Mouse (Mus musculus) cerebellum, adult 8-10 months (tissue): ENCODE results near the gene Atpif1.
A peak's percentile ranks its signal among the peaks of the same experiment; 100 is the strongest.

Experiments
- DNase-seq: peaks from one replicate; pipeline ENCODE4 v3.0.0; 2022

Atpif1 gene

GRCm38 (mm10) chr4:132524808-132525207 lies 8.7 kb downstream of the Atpif1 start:
- no peak for DNase-seq

GRCm38 (mm10) chr4:132524321-132524741 lies 9.1 kb downstream of the Atpif1 start:
- DNase-seq = no peak

GRCm38 (mm10) chr4:132519188-132519587 lies 14.3 kb downstream of the Atpif1 start:
- no peak for DNase-seq

- DNase-seq = no peak
Measured at GRCm38 (mm10) chr4:132518066-132518465, 15.4 kb downstream of the Atpif1 start.

- peak; percentile 79 for DNase-seq
Measured at GRCm38 (mm10) chr4:132515369-132516155, 17.9 kb downstream of the Atpif1 start.

GRCm38 (mm10) chr4:132514555-132515135 lies 18.8 kb downstream of the Atpif1 start:
- DNase-seq = peak; percentile 86

GRCm38 (mm10) chr4:132513395-132514273 lies 19.8 kb downstream of the Atpif1 start:
- no peak for DNase-seq

- no peak for DNase-seq
Measured at GRCm38 (mm10) chr4:132512080-132512479, 21.4 kb downstream of the Atpif1 start.

- peak; percentile 94 for DNase-seq
Measured at GRCm38 (mm10) chr4:132510352-132510798, 23.1 kb downstream of the Atpif1 start, which contains the start of gene Sesn2. Gene Sesn2, minus strand, starts transcription at chr4:132510501.

GRCm38 (mm10) chr4:132509621-132510296 lies 23.7 kb downstream of the Atpif1 start:
- DNase-seq = peak; percentile 41

- DNase-seq = no peak
Measured at GRCm38 (mm10) chr4:132507210-132507609, 26.2 kb downstream of the Atpif1 start.

GRCm38 (mm10) chr4:132506250-132506649 lies 27.2 kb downstream of the Atpif1 start:
- no peak for DNase-seq

GRCm38 (mm10) chr4:132505800-132506199 lies 27.7 kb downstream of the Atpif1 start:
- DNase-seq = no peak

GRCm38 (mm10) chr4:132505034-132505738 lies 28.3 kb downstream of the Atpif1 start:
- DNase-seq = no peak

GRCm38 (mm10) chr4:132503344-132503743 lies 30.1 kb downstream of the Atpif1 start:
- DNase-seq = no peak

- no peak for DNase-seq
Measured at GRCm38 (mm10) chr4:132501639-132502038, 31.8 kb downstream of the Atpif1 start.

GRCm38 (mm10) chr4:132494271-132494918 lies 39.1 kb downstream of the Atpif1 start:
- DNase-seq = no peak

GRCm38 (mm10) chr4:132492178-132493060 lies 41.0 kb downstream of the Atpif1 start:
- DNase-seq = no peak

- no peak for DNase-seq
Measured at GRCm38 (mm10) chr4:132491748-132492147, 41.7 kb downstream of the Atpif1 start.

- no peak for DNase-seq
Measured at GRCm38 (mm10) chr4:132491057-132491456, 42.4 kb downstream of the Atpif1 start.
